Mouse (Mus musculus): ENCODE results near the gene Pptc7. TPM values are rescaled to one million over a fixed set of nuclear protein-coding genes. Genes with fewer than 3 reads are reported as not detected.

The Pptc7 gene
- polyA plus RNA-seq (2015; fragmentation: Nextera tagmentation; extraction: Ambion mirVana), result 3.7 TPM in 2 replicates

DNA sequence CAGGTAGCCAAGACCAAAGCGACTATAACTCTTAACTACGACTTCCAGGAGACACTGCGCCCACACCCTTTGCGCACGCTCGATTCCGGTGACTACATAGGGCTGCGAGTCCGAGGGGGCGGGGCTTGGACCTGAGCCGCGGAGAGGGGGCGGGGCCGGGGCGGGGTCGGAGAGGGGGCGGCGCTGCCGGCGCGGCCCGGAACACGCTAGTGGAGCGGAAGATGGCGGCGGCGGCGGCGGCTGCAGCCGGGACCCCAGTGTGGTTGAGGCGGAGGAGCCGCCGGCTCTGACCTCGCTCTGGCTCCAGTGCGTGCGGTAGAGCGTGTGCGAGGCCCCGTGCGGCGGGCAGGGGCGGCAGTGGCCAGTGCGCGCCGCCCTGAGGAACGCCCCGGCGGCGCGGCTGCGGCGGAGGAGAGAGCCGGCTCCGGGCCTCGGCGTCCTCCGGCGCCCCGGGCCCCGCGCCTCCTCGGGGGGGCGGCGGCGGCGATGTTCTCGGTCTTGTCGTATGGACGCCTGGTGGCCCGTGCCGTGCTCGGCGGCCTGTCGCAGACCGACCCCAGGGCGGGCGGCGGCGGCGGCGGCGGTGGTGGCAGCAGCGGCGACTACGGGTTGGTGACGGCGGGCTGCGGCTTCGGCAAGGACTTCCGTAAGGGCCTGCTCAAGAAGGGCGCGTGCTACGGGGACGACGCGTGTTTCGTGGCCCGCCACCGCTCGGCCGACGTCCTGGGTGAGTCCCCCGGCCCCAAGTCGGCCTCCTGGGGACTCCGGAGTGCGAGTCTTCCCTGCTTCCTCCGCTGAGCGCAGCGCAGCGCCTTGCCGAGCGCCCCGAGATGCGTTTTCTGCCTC is at the start of gene Pptc7:
Pptc7 (plus strand) TSS at position 183 of the 846 bp plus-strand sequence.
- under 1% methylated on average over 109 of the region's 114 CpGs for WGBS (ENCODE audit: insufficient replicate concordance)
- peak within 1 kb of the TSS; percentile 97 for H3K4me3 ChIP-seq (replicated peaks)
- 0 out of 2 replicates have a peak, but pooled peaks cover 12% of the 10 kb centered on the region for H3K36me3 ChIP-seq (replicated peaks)
- peak; percentile 92 for ATAC-seq (ENCODE audit: insufficient read depth)
- H3K27me3 ChIP-seq, result peaks cover 18% of the 10 kb centered on the region
- peak within 1 kb of the TSS; percentile 88 for H3K9ac ChIP-seq
- H3K9me3 ChIP-seq (replicated peaks), result no peaks in the 10 kb centered on the region
- H3K27ac ChIP-seq (replicated peaks), result peak within 1 kb of the TSS; percentile 82
- H3K4me1 ChIP-seq (replicated peaks), result peaks cover 76% of the 10 kb centered on the region
- peak within 1 kb of the TSS; percentile 99 for H3K4me2 ChIP-seq

DNA sequence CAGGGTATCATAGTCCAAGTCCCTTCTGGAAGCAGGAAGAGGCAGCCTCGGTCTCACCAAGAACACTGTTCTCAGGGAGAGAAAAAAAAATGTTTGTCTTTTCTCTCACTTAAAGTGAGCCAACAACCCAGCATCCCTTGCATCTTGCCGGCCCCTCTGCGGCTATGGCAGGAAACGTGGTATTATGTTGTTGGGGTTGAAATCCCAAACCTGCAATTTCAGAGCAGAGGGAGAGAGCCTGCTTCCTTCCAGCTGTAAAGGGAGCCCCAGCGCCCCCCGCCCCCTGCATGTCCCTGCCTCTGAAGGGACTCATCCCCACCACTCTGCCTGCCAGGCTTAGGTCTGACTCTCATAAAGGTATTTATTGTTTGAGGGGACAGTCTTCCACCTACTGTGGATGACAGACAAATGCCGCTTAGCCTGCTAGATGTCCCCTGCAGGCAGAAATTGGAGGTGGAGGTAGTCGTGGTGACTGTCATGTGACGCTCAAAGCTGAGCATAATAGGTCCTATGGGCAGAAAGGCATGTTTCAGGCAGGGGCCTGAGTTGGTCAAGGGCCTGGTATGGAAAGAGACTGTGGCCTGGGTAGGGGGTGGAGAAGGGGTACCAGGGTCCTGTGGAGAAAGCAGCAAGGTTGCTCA is 48.8 kb upstream of the Pptc7 start:
- ATAC-seq (ENCODE audit: insufficient read depth), result no peak
- 20% methylated on average over 9 of the region's 9 CpGs for WGBS (ENCODE audit: insufficient replicate concordance)
- no peak overlapping the region; the same call in 1 of the 2 replicates for H3K4me2 ChIP-seq
- H3K4me3 ChIP-seq (replicated peaks), result no peak overlapping the region
- H3K27ac ChIP-seq (replicated peaks), result no peak overlapping the region
- H3K36me3 ChIP-seq (replicated peaks), result no peaks in the 10 kb centered on the region
- H3K9me3 ChIP-seq (replicated peaks), result no peaks in the 10 kb centered on the region
- peaks cover 22% of the 10 kb centered on the region for H3K4me1 ChIP-seq (replicated peaks)
- H3K9ac ChIP-seq, result no peak overlapping the region
- peaks cover 10% of the 10 kb centered on the region; the same call in 1 of the 2 replicates for H3K27me3 ChIP-seq

DNA sequence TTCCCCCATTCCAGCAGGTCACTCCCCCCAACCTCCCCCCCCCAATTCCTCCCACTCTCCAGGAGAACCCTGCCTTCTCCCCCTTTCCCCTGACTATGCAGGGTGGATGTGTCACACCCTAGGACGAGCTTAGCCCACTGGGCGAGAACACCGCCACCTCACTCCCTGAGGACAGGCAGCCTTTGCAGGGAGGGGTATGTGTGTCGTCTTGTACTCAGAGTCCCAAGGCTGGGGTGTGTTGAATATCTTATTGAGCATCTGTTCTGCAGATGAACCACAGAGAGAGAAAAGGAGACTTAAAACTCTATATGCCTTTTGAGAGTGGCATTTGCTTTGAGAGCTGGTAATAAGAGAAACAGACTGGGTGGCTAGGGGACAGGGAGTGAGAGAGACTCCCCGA is 47.0 kb upstream of the Pptc7 start:
- no peak overlapping the region for H3K27ac ChIP-seq (replicated peaks)
- no peak overlapping the region for H3K4me2 ChIP-seq
- H3K27me3 ChIP-seq, result peaks cover 10% of the 10 kb centered on the region; the same call in 1 of the 2 replicates
- no peaks in the 10 kb centered on the region for H3K36me3 ChIP-seq (replicated peaks)
- 59% methylated on average over 5 of the region's 5 CpGs for WGBS (ENCODE audit: insufficient replicate concordance)
- H3K4me3 ChIP-seq (replicated peaks), result no peak overlapping the region
- H3K4me1 ChIP-seq (replicated peaks), result peaks cover 30% of the 10 kb centered on the region
- H3K9ac ChIP-seq, result no peak overlapping the region
- no peak for ATAC-seq (ENCODE audit: insufficient read depth)
- H3K9me3 ChIP-seq (replicated peaks), result no peaks in the 10 kb centered on the region

DNA sequence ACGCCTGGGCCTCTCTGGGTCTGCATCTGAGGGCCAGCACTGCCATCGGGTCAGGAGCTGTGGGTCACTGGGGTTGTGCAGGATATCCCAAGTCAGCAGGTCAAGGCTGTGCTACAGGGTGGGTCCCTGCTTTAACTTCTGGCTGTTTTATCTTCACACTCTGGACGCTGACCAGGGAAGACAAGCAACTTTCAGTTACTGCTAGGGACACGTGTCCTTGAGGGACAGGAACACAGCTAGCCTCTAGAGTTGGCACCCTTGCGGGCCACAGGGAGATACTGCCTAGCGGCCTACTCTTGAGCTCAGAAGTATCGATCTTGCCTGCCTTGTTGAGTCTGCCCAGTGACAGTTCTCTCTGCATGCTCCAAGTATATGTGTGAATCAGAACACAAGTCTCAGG is 44.5 kb upstream of the Pptc7 start:
- Histone ChIP-seq H3K4me3 (replicated peaks) (no peak overlapping the region), H3K9me3 (replicated peaks) (no peaks in the 10 kb centered on the region), H3K27me3 (peaks cover 7% of the 10 kb centered on the region; the same call in 1 of the 2 replicates), H3K27ac (replicated peaks) (no peak overlapping the region), H3K4me1 (replicated peaks) (peaks cover 23% of the 10 kb centered on the region), H3K36me3 (replicated peaks) (no peaks in the 10 kb centered on the region), H3K9ac (no peak overlapping the region), H3K4me2 (no peak overlapping the region)
- ATAC-seq (ENCODE audit: insufficient read depth), result no peak
- 66% methylated on average over 7 of the region's 7 CpGs for WGBS (ENCODE audit: insufficient replicate concordance)

DNA sequence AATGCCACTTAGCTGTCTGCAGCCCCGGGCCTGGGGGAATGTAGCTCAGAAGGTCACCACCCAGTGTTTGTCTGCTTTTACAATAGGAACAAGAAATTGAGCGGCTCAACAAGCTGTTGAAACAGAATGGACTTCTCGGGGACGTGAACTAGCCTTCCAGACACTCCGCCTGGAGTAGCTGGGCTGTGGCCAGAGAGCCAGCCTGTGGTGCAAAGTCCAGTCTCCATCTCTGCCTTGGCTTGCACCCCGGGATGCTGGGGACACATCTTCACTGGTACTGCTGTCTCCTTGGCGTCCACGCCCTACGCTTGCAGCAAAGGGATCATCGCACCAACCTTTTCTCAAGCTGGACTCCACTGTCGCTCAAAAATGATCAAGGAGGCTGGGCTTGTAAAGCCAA is 43.6 kb upstream of the Pptc7 start:
- Histone ChIP-seq H3K27ac (replicated peaks) (no peak overlapping the region), H3K27me3 (no peaks in the 10 kb centered on the region), H3K4me1 (replicated peaks) (peaks cover 16% of the 10 kb centered on the region), H3K9me3 (replicated peaks) (no peaks in the 10 kb centered on the region), H3K4me2 (no peak overlapping the region), H3K4me3 (replicated peaks) (no peak overlapping the region), H3K9ac (no peak overlapping the region), H3K36me3 (replicated peaks) (no peaks in the 10 kb centered on the region)
- WGBS (ENCODE audit: insufficient replicate concordance), result 76% methylated on average over 11 of the region's 11 CpGs
- no peak for ATAC-seq (ENCODE audit: insufficient read depth)

DNA sequence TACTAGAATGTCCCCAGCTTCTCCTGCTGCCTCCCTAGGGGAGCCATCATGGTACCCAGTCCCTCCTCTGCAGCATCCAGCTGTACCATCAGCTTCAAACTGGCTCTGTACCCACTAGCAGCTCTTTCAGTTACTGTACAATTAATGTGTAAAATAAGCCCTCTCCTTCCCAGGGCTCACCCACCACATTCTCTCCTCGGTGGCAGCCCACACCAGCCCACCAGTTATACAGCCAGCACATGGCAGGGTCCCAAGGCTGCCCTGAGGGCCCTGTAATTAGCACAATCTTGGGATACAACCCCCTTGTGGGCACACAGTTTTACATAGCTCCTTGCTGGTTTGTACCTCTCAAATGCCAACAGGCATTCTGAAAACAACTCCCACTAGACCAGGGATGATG is 43.2 kb upstream of the Pptc7 start:
- ATAC-seq (ENCODE audit: insufficient read depth), result no peak
- 70% methylated on average over 1 of the region's 1 CpGs for WGBS (ENCODE audit: insufficient replicate concordance)

DNA sequence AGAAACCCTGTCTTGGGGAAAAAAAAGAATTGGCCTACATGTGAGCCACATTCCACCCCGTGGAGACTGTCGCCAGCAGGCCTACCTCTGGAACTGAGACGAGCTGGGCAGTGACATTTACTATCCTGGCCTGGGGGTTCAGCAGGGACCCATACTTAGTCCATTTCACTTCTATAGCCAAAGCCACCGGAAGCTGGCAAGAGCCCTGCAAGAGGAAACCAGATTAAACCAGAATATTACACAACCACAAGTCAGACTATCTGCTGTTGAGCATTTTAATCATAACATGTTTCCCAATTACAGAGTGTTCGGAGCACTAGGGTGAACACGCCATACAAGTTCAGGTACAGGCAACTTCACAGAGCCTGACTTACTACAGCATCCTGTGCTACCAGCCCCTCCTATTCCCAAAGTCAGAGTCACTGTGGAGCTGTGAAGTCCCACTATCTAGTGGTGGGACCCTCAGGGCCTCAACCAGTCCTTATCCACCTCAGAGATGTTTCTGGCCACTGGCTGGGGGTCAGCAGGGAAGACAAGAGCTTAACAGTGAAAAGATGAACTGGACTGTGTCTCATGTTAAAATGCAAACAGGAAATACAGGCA is 41.5 kb upstream of the Pptc7 start:
- Histone ChIP-seq H3K27me3 (no peaks in the 10 kb centered on the region), H3K4me3 (replicated peaks) (no peak overlapping the region), H3K4me2 (no peak overlapping the region)

More for the DNA sequence above, 43.2 kb upstream of the Pptc7 start:
- no peak overlapping the region for H3K9ac ChIP-seq
- peaks cover 13% of the 10 kb centered on the region for H3K4me1 ChIP-seq (replicated peaks)
- no peak overlapping the region for H3K27ac ChIP-seq (replicated peaks)
- H3K36me3 ChIP-seq (replicated peaks), result no peaks in the 10 kb centered on the region
- H3K27me3 ChIP-seq, result no peaks in the 10 kb centered on the region
- H3K4me2 ChIP-seq, result no peak overlapping the region
- no peaks in the 10 kb centered on the region for H3K9me3 ChIP-seq (replicated peaks)
- H3K4me3 ChIP-seq (replicated peaks), result no peak overlapping the region

DNA sequence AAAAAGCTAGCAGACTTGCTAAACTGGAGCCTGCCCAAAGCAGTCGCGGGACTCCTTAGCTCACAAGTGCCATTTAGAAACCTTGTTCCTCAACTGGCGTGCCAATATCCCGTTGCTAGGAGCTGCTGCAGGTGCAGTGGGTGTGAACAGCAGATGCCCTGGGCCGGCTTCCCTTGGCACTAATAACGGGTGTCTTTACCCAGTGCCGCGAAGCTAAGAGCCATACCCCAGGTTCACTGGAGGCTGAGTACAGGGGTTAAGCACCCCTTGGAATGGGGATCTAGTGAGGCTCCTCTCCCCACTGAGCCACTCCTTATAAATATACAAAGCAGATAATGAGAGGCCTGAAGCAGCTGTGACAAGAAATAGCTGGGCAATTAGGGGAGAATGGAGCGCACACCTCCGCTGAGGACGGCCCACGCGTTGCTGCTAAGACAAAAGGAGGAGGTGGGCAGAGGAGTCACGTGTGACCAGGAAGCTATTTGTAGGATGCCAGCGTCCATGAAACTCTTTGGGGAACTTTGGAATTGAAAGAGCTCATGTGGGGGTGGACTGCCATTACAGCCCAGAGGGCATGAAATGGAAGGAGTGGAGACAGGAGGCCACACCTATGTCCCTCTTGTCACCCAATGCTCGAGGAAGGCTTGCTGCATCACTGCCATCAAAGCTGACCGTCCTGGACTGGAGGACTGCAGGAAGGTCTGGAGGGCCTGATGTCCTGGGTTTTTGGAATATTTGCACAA is 40.2 kb upstream of the Pptc7 start:
- Histone ChIP-seq H3K27ac (replicated peaks) (no peak overlapping the region), H3K9me3 (replicated peaks) (no peaks in the 10 kb centered on the region), H3K4me3 (replicated peaks) (no peak overlapping the region), H3K4me2 (no peak overlapping the region), H3K27me3 (no peaks in the 10 kb centered on the region), H3K4me1 (replicated peaks) (peaks cover 13% of the 10 kb centered on the region), H3K9ac (no peak overlapping the region), H3K36me3 (replicated peaks) (no peaks in the 10 kb centered on the region)
- WGBS (ENCODE audit: insufficient replicate concordance), result 81% methylated on average over 17 of the region's 17 CpGs
- no peak for ATAC-seq (ENCODE audit: insufficient read depth)

More for the DNA sequence above, 41.5 kb upstream of the Pptc7 start:
- H3K9me3 ChIP-seq (replicated peaks), result no peaks in the 10 kb centered on the region
- H3K27ac ChIP-seq (replicated peaks), result no peak overlapping the region
- ATAC-seq (ENCODE audit: insufficient read depth), result no peak
- H3K9ac ChIP-seq, result no peak overlapping the region
- peaks cover 13% of the 10 kb centered on the region for H3K4me1 ChIP-seq (replicated peaks)
- no peaks in the 10 kb centered on the region for H3K36me3 ChIP-seq (replicated peaks)
- WGBS (ENCODE audit: insufficient replicate concordance), result 57% methylated on average over 6 of the region's 6 CpGs

DNA sequence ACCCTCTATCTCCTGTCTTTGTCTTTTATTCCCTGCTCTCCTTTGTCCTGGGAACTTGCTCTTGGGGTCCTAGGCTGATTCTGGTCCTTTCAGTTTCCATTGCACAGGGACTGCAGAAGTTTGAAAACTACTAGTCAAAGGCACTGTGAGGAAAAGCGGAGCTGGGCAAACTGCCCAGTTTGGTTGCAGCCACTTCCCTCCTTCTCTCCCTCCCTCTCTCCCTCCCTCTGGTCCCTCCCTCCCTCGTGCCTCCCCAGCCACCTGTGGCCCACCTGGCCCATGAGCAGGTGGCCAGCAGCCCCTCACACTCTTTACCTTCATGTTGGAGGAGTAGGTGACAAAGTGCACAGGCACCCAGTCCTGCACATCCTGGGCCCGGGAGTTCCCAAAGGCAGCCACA is 39.0 kb upstream of the Pptc7 start:
- Histone ChIP-seq H3K4me3 (replicated peaks) (no peak overlapping the region), H3K9me3 (replicated peaks) (no peaks in the 10 kb centered on the region), H3K27me3 (no peaks in the 10 kb centered on the region), H3K4me1 (replicated peaks) (peaks cover 13% of the 10 kb centered on the region), H3K4me2 (no peak overlapping the region), H3K27ac (replicated peaks) (no peak overlapping the region), H3K36me3 (replicated peaks) (no peaks in the 10 kb centered on the region), H3K9ac (no peak overlapping the region)
- 46% methylated on average over 3 of the region's 3 CpGs for WGBS (ENCODE audit: insufficient replicate concordance)
- ATAC-seq (ENCODE audit: insufficient read depth), result no peak

DNA sequence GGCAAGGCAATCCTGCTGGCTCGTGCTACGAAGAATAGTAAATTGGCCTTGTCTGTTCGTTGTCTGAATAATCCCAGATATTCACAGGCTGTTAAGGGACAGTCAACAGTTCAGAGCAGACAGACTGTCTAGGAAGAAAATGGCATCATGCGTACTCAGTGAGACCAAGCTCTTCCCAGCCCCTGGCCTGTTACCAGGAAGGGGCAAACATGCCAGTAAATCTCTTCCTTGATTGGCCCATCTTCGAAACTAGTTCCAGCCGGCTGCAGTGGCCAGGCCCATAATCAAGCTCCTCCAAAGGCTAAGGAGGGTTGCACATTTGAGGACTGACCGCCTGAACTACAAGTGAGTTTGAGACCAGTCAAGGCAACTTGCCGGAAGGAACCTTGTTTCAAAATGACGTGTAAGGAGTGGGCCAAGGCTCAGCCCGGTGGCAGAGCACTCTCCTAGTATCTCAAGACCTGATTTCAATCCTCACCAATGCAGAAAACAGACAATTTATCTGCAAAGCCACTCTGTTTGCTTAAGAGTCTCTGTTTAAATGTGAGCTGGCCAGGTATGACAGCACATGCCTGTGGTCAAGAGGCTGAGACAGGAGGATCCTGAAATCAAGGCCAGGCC is 37.5 kb upstream of the Pptc7 start:
- WGBS (ENCODE audit: insufficient replicate concordance), result 71% methylated on average over 10 of the region's 10 CpGs
- Histone ChIP-seq H3K27me3 (no peaks in the 10 kb centered on the region), H3K9me3 (replicated peaks) (no peaks in the 10 kb centered on the region), H3K27ac (replicated peaks) (no peak overlapping the region), H3K9ac (no peak overlapping the region), H3K36me3 (replicated peaks) (no peaks in the 10 kb centered on the region), H3K4me2 (no peak overlapping the region), H3K4me1 (replicated peaks) (peaks cover 7% of the 10 kb centered on the region), H3K4me3 (replicated peaks) (no peak overlapping the region)
- ATAC-seq (ENCODE audit: insufficient read depth), result no peak

Data from liver, embryonic 15.5 days (tissue).